Mouse (Mus musculus): ENCODE data around the gene Zfp598.

GRCm38 (mm10) chr17:24640119-24640518 is 29.4 kb upstream of the Zfp598 start:
- TF ChIP-seq CTCF (IDR thresholded peaks at IDR 0.05; ENCODE audit: insufficient read depth, low read depth, low read length) (no peak), POLR2A (IDR thresholded peaks at IDR 0.05; ENCODE audit: insufficient read depth, low read depth, low read length) (no peak)

Data from olfactory bulb, adult 2 months (tissue).